Mouse (Mus musculus): Measurements from ENCODE around the gene Tbcb. TPM values are rescaled to one million over a fixed set of nuclear protein-coding genes. Genes with fewer than 3 reads are reported as not detected.
A peak's percentile ranks its signal among the peaks of the same experiment; 100 is the strongest.

Tbcb gene
- polyA plus RNA-seq (2015; fragmentation: Nextera tagmentation; extraction: Ambion mirVana), result 142 and 143 TPM in 2 replicates

DNA sequence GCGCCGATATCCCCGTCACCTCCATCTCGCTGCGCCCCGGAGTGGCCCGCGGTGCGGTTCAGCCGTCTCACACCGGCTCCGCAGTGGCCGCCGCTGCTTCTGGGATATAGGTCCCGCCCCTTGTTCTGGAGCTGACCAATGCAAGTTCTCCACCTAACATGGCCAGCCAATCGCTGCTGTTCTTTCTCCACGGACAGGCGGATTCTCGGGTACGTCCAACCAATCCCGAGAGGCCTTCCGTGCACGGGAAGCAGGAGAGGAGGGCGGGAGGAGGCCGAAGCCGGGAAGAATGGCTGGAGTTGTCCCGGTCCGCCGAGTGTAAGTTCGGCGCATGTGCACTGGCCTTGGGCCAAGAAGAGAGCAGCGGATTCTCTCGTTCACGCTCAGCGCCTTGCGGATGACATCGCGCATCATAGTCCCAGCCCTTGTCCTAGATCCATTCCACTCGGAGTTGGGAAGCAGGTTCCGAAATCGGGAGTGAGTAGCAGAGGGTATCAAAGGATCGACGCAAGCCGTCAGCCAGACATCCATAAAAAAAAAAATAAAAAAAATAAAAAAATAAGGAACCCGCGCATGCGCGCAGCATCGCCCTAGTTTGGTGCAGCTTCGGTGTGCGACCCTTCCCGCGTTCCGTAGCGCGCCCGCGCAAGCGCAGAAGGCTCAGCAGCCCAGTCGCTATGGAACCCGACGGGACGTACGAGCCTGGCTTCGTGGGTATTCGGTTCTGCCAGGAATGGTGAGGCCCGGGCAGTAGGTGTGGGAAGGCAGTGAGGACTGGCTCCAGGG lies at the start of gene Tbcb, which contains the start of gene Polr2i:
TSS of gene Tbcb (minus strand) at position 604 of the 786 bp plus-strand sequence.
TSS of gene Polr2i (plus strand) at position 280 of the 786 bp plus-strand sequence.
- peak within 1 kb of the TSS; percentile 67 for H3K4me3 ChIP-seq (ENCODE audit: low read depth, low read length)
- ATAC-seq, result peak; percentile 96
- TF ChIP-seq CTCF (IDR thresholded peaks at IDR 0.05) (no peak), EP300 (IDR thresholded peaks at IDR 0.05) (no peak)
- no peaks in the 10 kb centered on the region for H3K36me3 ChIP-seq (ENCODE audit: insufficient read depth, low read length)
- H3K27ac ChIP-seq (ENCODE audit: low read length), result peak within 1 kb of the TSS; percentile 83
- H3K4me2 ChIP-seq (replicated peaks; ENCODE audit: low read depth, low read length), result peak within 1 kb of the TSS; percentile 78
- no peaks in the 10 kb centered on the region for H3K9me3 ChIP-seq (ENCODE audit: low read length)
- no peaks in the 10 kb centered on the region for H3K27me3 ChIP-seq (replicated peaks; ENCODE audit: insufficient read depth, low read length)
- peak; percentile 100 for DNase-seq (ENCODE audit: low spot score)
- under 1% methylated on average over 67 of the region's 67 CpGs for WGBS
- H3K9ac ChIP-seq (replicated peaks; ENCODE audit: low read depth), result peak within 1 kb of the TSS; percentile 75
- H3K4me1 ChIP-seq (ENCODE audit: insufficient read depth, low read depth, low read length), result peaks cover 5% of the 10 kb centered on the region; the same call in 1 of the 2 replicates

DNA sequence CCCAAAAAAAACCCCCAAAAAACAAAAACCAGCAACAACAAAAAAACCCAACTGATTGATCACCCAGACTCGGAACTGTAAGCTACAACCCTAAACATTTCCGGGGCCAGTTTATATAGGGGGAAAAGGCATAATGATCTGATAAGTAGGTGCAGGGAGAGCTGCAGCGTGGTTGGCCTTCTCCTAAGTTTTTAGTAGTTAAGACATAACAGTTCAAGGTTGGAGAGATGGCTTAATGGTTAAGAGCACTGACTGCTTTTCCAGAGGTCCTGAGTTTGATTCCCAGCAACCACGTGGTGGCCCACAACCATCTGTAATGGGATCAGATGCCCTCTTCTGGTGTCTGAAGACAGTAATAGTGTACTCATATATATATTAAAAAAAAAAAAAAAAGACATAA lies 49.5 kb upstream of the Tbcb start:
- no peak overlapping the region for H3K9ac ChIP-seq (replicated peaks; ENCODE audit: low read depth)
- no peak overlapping the region for H3K4me3 ChIP-seq (ENCODE audit: low read depth, low read length)
- H3K4me2 ChIP-seq (replicated peaks; ENCODE audit: low read depth, low read length), result no peak overlapping the region
- TF ChIP-seq CTCF (IDR thresholded peaks at IDR 0.05), result no peak
- no peak for TF ChIP-seq EP300 (IDR thresholded peaks at IDR 0.05)
- no peaks in the 10 kb centered on the region for H3K27me3 ChIP-seq (replicated peaks; ENCODE audit: insufficient read depth, low read length)
- ATAC-seq, result no peak
- 0 out of 2 replicates have a peak overlapping the region, but pooled peaks have one; percentile 98 for H3K27ac ChIP-seq (ENCODE audit: low read length)
- H3K9me3 ChIP-seq (ENCODE audit: low read length), result no peaks in the 10 kb centered on the region
- 0 out of 2 replicates have a peak, but pooled peaks cover 2% of the 10 kb centered on the region for H3K4me1 ChIP-seq (ENCODE audit: insufficient read depth, low read depth, low read length)
- DNase-seq (ENCODE audit: low spot score), result no peak
- WGBS, result 59% methylated on average over 4 of the region's 4 CpGs
- no peaks in the 10 kb centered on the region for H3K36me3 ChIP-seq (ENCODE audit: insufficient read depth, low read length)

DNA sequence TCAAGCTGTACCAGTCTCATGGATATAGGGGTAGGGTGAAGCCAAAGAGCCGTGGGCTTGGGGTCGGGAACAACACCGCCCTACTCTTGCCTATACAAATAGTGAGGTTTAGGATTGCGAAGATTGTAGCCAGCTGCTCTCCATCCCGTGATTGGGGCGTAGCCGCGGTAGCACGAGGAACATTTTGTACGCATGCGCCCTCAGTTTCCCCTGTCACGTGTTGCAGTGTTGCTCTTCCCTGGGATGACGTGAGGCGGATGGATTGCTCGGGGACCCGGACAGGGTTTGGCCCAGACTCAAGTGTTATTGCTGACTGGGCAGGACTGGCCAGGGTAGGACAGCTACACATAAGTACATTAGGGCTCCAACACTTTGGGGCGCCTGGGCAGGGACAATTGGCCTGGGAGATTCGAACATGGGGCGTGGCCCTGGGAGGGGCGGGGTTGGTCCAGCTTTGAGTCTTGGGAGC lies 48.6 kb upstream of the Tbcb start:
- peak overlapping the region; percentile 98 for H3K27ac ChIP-seq (ENCODE audit: low read length)
- WGBS, result under 1% methylated on average over 20 of the region's 20 CpGs
- H3K27me3 ChIP-seq (replicated peaks; ENCODE audit: insufficient read depth, low read length), result no peaks in the 10 kb centered on the region
- peak overlapping the region; percentile 67 for H3K4me3 ChIP-seq (ENCODE audit: low read depth, low read length)
- no peaks in the 10 kb centered on the region for H3K9me3 ChIP-seq (ENCODE audit: low read length)
- H3K4me1 ChIP-seq (ENCODE audit: insufficient read depth, low read depth, low read length), result 0 out of 2 replicates have a peak, but pooled peaks cover 2% of the 10 kb centered on the region
- DNase-seq (ENCODE audit: low spot score), result peak; percentile 99
- ATAC-seq, result peak; percentile 92
- H3K4me2 ChIP-seq (replicated peaks; ENCODE audit: low read depth, low read length), result peak overlapping the region; percentile 80
- TF ChIP-seq CTCF (IDR thresholded peaks at IDR 0.05), result no peak
- TF ChIP-seq EP300 (IDR thresholded peaks at IDR 0.05), result peak; percentile 82
- H3K9ac ChIP-seq (replicated peaks; ENCODE audit: low read depth), result no peak overlapping the region
- H3K36me3 ChIP-seq (ENCODE audit: insufficient read depth, low read length), result no peaks in the 10 kb centered on the region

DNA sequence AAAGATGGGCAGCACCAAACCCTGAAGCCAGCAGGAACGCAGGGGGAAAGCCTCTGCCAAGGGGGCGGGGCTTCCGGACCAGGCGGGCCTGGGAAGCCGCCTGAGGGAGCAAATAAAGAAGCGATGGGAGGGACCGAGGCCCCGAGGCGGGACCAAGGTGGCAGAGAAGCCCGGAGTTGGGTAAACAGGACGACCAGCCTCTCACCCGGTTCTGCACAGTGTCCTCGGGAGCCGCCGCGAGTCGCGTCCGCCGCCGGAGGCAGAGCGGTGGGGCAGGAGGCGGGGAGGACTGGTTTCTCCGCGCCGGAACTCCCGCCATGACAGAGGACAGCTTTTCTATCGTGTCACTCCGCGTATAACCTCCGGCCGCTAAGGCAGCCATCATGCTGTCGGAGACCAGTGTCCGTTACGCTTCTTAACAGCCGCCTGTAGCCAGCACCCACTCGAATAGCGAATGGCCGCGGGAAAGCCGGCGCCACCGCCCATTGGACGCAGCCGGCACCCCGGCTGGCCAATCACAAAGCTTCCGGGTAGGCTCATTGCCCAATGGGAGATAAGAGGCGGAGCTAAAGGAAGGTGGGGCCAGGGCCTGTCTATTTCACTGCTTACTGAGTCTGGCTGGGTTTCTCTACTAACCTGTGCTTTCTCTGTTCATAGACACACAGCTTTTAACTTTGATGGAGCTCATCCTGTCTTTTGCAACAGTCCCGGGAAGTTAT lies 48.0 kb upstream of the Tbcb start, which contains the start of the genes Thap8 and Wdr62:
TSS of gene Thap8 (plus strand) at position 144 of the 719 bp plus-strand sequence.
TSS of gene Wdr62 (minus strand) at position 469 of the 719 bp plus-strand sequence.
- H3K9me3 ChIP-seq (ENCODE audit: low read length), result no peaks in the 10 kb centered on the region
- peak within 1 kb of the TSS; percentile 98 for H3K27ac ChIP-seq (ENCODE audit: low read length)
- 0 out of 2 replicates have a peak, but pooled peaks cover 2% of the 10 kb centered on the region for H3K4me1 ChIP-seq (ENCODE audit: insufficient read depth, low read depth, low read length)
- DNase-seq (ENCODE audit: low spot score), result peak; percentile 97
- H3K27me3 ChIP-seq (replicated peaks; ENCODE audit: insufficient read depth, low read length), result no peaks in the 10 kb centered on the region
- no peak for TF ChIP-seq EP300 (IDR thresholded peaks at IDR 0.05)
- 0 out of 2 replicates have a peak, but pooled peaks have one; percentile 8 for TF ChIP-seq CTCF (IDR thresholded peaks at IDR 0.05)
- H3K9ac ChIP-seq (replicated peaks; ENCODE audit: low read depth), result no peak within 1 kb of the TSS
- peak within 1 kb of the TSS; percentile 67 for H3K4me3 ChIP-seq (ENCODE audit: low read depth, low read length)
- under 1% methylated on average over 41 of the region's 49 CpGs for WGBS
- H3K36me3 ChIP-seq (ENCODE audit: insufficient read depth, low read length), result no peaks in the 10 kb centered on the region
- ATAC-seq, result peak; percentile 96
- H3K4me2 ChIP-seq (replicated peaks; ENCODE audit: low read depth, low read length), result peak within 1 kb of the TSS; percentile 80

- DNase-seq (ENCODE audit: low spot score) (peak; percentile 18), ATAC-seq (no peak)
- 0% methylated on average over 6 of the region's 6 CpGs for WGBS
- no peaks in the 10 kb centered on the region for H3K27me3 ChIP-seq (replicated peaks; ENCODE audit: insufficient read depth, low read length)
- H3K27ac ChIP-seq (ENCODE audit: low read length), result no peak overlapping the region
- TF ChIP-seq CTCF (IDR thresholded peaks at IDR 0.05) (no peak), EP300 (IDR thresholded peaks at IDR 0.05) (no peak)
- H3K4me1 ChIP-seq (ENCODE audit: insufficient read depth, low read depth, low read length), result 0 out of 2 replicates have a peak, but pooled peaks cover 2% of the 10 kb centered on the region
- H3K4me2 ChIP-seq (replicated peaks; ENCODE audit: low read depth, low read length), result peak overlapping the region; percentile 80
- H3K4me3 ChIP-seq (ENCODE audit: low read depth, low read length), result peak overlapping the region; percentile 67
- H3K9me3 ChIP-seq (ENCODE audit: low read length), result no peaks in the 10 kb centered on the region
- no peak overlapping the region for H3K9ac ChIP-seq (replicated peaks; ENCODE audit: low read depth)
- no peaks in the 10 kb centered on the region for H3K36me3 ChIP-seq (ENCODE audit: insufficient read depth, low read length)
Measured at GRCm38 (mm10) chr7:30279536-30279935, 47.5 kb upstream of the Tbcb start.

DNA sequence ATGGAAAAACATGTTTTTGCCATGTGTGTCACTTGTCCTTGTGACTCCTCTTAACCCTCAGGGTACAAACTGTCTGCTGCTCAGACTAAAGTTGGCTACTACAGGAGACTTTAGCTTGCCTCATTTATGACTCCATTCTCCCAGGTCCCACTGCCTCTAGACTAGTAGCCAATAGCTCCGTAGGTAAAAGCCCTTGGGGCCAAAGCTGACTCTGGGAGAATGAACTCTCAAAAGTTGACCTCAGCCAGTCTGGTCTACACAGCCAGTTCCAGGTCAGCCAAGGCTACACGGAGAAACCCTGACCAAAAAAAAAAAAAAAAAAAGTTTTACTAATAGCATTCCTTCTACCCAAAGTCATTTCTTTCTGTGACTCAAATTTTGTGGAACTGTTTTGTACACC lies 46.8 kb upstream of the Tbcb start:
- ATAC-seq, result no peak
- Histone ChIP-seq H3K9ac (replicated peaks; ENCODE audit: low read depth) (no peak overlapping the region), H3K27me3 (replicated peaks; ENCODE audit: insufficient read depth, low read length) (no peaks in the 10 kb centered on the region), H3K9me3 (ENCODE audit: low read length) (no peaks in the 10 kb centered on the region), H3K36me3 (ENCODE audit: insufficient read depth, low read length) (no peaks in the 10 kb centered on the region), H3K4me1 (ENCODE audit: insufficient read depth, low read depth, low read length) (0 out of 2 replicates have a peak, but pooled peaks cover 2% of the 10 kb centered on the region), H3K4me2 (replicated peaks; ENCODE audit: low read depth, low read length) (no peak overlapping the region), H3K4me3 (ENCODE audit: low read depth, low read length) (no peak overlapping the region), H3K27ac (ENCODE audit: low read length) (no peak overlapping the region)
- TF ChIP-seq EP300 (IDR thresholded peaks at IDR 0.05) (no peak), CTCF (IDR thresholded peaks at IDR 0.05) (no peak)
- no peak for DNase-seq (ENCODE audit: low spot score)
- WGBS, result 37% methylated on average over 2 of the region's 2 CpGs

Data from lung, postnatal 0 days (tissue).